Mouse (Mus musculus): ENCODE data around the gene Tmem165.

Gene Tmem165

DNA sequence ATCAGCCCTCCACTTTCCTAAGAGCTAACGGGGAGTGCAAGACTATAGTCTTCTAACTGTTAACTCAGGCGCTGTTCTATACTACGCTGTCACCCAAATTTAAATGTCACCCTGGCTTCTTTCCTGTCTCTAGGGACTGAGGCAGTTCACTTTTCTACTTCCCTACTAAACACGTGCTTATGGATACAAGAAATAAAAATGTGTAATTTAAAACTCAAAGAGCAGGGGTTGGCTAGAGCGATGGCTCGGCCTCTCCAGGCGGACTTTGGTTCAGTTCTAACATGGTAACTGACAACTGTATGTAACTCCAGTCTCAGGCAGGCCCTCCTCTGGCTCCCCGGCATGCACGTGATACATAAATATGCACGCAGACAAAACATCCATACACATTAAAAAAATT, 60.8 kb downstream of the Tmem165 start:
- in situ Hi-C loops (cut with MboI; ENCODE audit: low sequenced_read_pairs) = no loop called here

DNA sequence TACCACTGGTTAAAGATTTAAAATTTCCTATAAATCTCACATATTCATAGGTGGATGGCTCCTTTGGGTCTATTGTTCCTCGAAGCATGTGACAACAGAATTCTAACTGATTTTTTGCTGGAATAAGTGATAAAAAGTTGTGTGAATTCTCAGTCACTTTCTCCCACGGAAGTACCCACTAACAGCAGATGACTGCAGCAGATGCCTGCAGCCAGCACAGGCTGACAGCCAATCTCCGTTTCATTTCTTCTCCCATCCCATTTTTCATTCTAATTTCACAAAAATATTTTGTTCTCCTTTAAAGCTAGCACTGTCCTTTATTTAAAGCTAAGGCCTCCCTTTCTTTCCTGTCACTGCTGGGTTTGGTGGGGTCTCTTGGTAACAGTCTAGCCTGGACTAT, 61.7 kb downstream of the Tmem165 start:
- in situ Hi-C loops (cut with MboI; ENCODE audit: low sequenced_read_pairs) = no loop called here

DNA sequence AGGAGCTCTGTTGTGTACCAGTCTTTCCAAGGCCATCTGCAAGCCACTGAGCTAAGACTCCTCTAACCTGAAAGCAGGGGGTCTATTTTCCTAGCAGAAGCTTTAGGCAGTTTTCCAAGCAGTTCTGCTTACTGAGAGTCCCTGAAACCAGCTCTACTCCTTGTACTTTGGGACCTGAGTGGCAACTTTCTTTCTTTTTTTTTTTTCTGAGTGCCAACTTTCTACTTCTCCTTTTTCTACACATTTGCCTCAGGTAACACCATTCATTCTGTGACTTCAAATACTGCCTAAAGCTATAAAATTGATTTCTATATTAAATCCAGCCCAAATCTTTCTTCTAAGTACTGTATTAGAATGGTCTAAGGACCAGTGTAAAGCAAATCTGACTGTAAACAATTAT, 62.9 kb downstream of the Tmem165 start:
- in situ Hi-C loops (cut with MboI; ENCODE audit: low sequenced_read_pairs) = no loop called here

DNA sequence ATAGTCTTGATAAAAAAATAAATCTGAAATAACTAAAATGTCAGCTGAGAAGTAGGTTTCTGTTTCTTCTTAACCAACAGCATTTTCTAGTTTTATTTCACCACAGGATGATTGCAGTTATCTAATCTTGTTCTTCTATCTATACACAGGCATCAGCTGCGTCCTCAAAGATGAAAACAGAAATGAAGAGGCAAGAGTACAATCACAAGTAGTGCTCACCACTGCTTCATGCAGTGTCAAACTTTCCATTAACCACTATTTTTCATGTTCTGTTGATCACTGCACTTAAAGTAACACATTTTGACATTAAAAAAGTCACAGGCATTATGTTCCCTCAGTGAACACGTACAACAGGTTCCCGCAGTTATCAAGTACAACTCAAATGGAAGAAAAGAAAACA, 67.3 kb downstream of the Tmem165 start:
- in situ Hi-C loops (cut with MboI; ENCODE audit: low sequenced_read_pairs) = no loop called here
